Mouse (Mus musculus) lung, adult 2 months (tissue): Measurements from ENCODE around the gene Gm21366. TPM values are rescaled to one million over a fixed set of nuclear protein-coding genes. Genes with fewer than 3 reads are reported as not detected.
"Not testable (repeated sequence)": the region's sequence is repeated elsewhere in the genome, so short reads cannot be mapped to it uniquely, and the experiment has no call there.

Experiments
- DNase-seq: peaks from one replicate; pipeline ENCODE4 v3.0.0; 2022
- H3K4me1 ChIP-seq: fragments of 200-500 bp; 2 replicates; pipeline ENCODE4 v1.6.1; 2011; ENCODE audit warnings: low read length; ENCODE audit not compliant: control insufficient read depth, insufficient read depth
- H3K4me3 ChIP-seq: fragments of 200-500 bp; replicated peaks from 2 replicates; pipeline ENCODE3; 2011; ENCODE audit warnings: low read depth, mild to moderate bottlenecking, control low read depth, low read length; ENCODE audit errors: extremely low read depth
- WGBS: fragments of 180-500 bp; shearing (Covaris S2); methylation state at CpG from one replicate; pipeline ENCODE4 v1.1.7; 2018; 5-methylcytosine and 5-hydroxymethylcytosine counted together
- polyA plus RNA-seq: library from polyadenylated mRNA; depleted of rRNA; stranded (reverse); fragments of >200 nt; gene quantifications from 2 replicates; pipeline ENCODE4 v1.2.3, GENCODE M21; 2012; rRNA removed

Gm21366 gene
- not detected in 2 replicates for polyA plus RNA-seq

- H3K4me1 ChIP-seq, H3K4me3 ChIP-seq, DNase-seq: not testable (repeated sequence)
- no CpG with 5 or more reads among the region's 6 CpGs for WGBS
Observed at GRCm38 (mm10) chrY:22861156-22861555, at the start of gene Gm21366. Gene Gm21366 (minus strand): TSS chrY:22861256.
